Mouse (Mus musculus): Measurements from ENCODE around the gene Cacna2d4. TPM values are rescaled to one million over a fixed set of nuclear protein-coding genes. Genes with fewer than 3 reads are reported as not detected.
"Not testable (repeated sequence)": the region's sequence is repeated elsewhere in the genome, so short reads cannot be mapped to it uniquely, and the experiment has no call there.

The Cacna2d4 gene
- 1 to 10 TPM; 1.7 to 3.1 TPM for total RNA-seq (2021)
- long read RNA-seq, experiment 1, partial matches to known transcripts, result 0 of 2 reads
- long read RNA-seq, experiment 1, other reads (novel, unspliced or antisense), result 2 of 2 reads
- long read RNA-seq, experiment 2, result 0 reads

DNA sequence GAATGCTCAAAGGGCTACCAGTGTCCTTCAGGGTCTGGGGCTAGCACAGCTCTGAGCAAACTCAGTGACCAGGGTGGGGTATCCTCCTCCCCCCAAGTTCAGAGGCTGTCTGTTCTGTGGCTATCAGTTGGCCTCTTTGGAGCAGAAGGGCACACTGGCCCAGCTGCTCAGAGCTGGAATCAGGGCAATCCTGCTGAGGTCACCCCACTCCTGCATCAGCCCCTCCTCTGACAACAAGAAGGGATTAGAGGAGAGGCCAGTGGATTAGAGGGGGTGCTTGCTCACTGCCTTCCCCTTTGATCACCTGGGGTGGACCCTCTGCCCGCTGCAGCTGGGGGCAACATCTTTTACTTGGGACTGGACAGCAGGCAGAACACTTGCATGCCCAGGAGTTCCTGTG lies at the start of gene Cacna2d4:
Gene Cacna2d4 (plus strand): TSS at position 286 of the 400 bp plus-strand sequence.
- DNase-seq (ENCODE audit: low spot score in 2 of 2), result no peak
- intact Hi-C loops (cut with DNase I), result loop anchor here (5.0 kb wide), 1 partner anchor 76 kb away; no protein-coding TSS in a partner anchor

DNA sequence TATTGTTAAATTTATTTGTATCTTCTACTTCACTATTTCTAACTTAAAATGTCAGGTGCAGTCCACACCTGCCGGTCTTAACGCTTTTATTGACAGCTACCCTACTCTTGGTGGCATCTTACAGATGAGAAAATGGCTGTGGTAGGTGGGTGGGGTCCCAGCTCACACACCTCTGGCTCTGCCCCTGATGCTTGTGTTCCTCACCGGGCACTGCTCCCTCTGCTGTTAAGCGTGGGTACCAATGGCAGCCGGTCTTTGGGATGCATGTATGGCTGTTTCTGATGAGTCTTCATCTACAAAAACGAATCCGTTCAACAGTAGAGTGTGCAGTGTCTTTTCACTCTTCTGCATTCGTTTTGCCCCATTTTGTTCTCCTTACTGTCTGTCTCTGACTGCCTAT lies 49.7 kb upstream of the Cacna2d4 start:
- peak in 1 of 2 experiments; percentile 17 for DNase-seq (ENCODE audit: low spot score in 2 of 2)
- intact Hi-C loops (cut with DNase I), result loop anchor here (10.0 kb wide), 1 partner anchor 542 kb away; no protein-coding TSS in a partner anchor

DNA sequence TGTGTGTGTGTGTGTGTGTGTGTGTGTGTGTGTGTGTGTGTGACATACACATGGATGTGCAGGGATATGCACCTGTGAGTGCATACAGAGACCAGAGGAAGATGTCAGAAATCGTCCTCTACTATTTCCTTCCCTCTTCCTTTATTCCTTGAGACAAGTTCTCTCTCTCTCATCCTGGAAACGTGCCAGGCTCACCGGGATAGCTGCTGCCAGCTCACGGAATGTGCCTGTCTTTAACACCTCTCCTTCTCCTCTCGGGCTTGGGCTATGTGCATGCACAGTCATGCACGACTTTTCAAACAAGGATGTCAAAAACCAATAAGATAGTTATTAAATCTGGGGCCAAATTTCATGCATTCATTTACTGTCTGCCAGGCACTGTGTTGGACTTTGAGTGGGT lies 48.7 kb upstream of the Cacna2d4 start:
- DNase-seq (ENCODE audit: low spot score in 2 of 2), result no peak
- intact Hi-C loops (cut with DNase I), result loop anchor here (10.0 kb wide), 1 partner anchor 543 kb away; no protein-coding TSS in a partner anchor

DNA sequence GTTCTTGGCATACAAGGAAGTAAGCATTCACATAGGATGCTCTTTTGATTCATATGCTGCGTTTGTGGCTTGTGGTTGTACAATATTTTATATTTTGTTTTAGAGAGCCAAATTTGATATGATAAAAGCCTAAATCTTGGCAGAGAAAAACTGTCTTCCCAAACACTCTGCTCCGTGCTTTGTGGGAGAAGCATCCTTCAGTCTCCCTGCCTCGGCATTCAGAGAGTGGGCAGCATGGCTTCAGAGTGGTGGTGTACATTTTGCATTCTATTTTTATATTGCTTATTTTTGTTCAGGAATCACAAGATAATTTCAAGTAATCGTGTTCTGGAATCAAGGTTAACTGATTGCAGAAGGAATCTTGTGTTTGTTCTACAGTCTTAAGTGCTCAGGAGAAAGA lies 44.8 kb upstream of the Cacna2d4 start:
- peak in 1 of 2 experiments; percentile 19 for DNase-seq (ENCODE audit: low spot score in 2 of 2)
- intact Hi-C loops (cut with DNase I), result no loop called here

DNA sequence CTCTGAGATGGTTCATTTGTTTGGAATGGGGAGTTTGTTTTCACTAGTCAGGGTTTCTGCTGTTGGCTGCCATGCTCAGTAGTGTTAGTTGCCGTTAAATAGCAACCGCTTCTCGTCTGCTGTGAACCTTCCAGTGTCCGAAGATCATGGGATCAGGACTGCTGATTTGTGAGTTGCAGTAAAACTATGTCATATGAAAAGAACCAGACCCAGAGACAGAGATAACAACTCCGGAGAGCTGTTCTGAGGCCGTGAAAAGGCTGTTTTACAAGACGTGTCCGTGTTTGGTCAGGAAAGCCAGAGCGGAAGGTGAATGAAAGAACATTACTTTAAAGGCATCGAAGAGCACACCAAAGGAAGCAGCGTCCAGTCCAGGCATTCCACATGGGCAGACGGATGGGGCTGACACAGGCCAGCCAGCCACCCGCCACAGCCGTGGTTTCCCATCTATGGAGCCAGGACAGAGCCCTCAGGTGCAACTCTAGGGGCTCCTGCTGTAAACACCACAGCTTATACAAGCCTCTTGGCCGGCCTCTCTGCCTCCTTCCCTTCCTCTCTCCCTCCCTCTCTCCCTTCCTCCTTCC lies 42.7 kb upstream of the Cacna2d4 start:
- intact Hi-C loops (cut with DNase I), result no loop called here
- DNase-seq (ENCODE audit: low spot score in 2 of 2), result no peak

DNA sequence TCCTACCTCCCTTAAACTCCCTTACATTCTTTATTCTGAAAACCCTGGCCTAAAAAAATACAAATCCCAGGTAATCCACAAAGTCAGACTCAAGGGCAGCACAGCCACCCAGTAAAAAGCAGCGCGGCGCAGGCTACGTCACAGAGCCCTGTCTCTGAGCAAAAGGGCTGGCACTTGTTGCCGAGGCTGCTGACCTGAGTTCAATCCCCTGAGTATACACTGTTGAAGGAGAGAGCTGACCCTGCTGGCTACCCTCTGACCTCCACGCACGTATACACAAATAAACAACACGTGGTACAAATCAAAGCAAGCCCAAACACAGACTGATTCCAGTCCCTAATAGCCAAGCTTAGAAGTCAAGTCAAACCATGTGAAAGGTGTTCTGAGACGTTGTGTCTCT lies 42.2 kb upstream of the Cacna2d4 start:
- intact Hi-C loops (cut with DNase I), result no loop called here
- no peak for DNase-seq (ENCODE audit: low spot score in 2 of 2)

DNA sequence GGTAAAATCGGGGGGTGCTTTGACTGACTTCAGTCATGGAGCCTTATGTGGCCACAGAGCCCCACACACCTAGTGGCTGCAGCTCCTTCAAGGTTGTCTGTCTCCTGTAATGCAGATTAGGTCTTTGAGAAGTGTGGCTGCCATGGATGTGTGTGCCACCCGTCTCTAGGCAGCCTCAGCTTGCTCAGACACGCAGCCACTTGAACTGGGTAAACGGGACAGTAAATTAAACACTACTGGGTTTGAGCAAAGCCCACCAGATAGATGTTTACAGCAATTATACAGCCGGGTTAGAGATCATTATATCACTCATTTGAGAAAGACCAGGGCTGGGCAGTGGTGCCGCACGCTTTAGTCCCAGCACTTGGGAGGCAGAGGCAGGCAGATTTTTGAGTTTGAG lies 41.7 kb upstream of the Cacna2d4 start:
- intact Hi-C loops (cut with DNase I), result no loop called here
- DNase-seq (ENCODE audit: low spot score in 2 of 2), result no peak

DNA sequence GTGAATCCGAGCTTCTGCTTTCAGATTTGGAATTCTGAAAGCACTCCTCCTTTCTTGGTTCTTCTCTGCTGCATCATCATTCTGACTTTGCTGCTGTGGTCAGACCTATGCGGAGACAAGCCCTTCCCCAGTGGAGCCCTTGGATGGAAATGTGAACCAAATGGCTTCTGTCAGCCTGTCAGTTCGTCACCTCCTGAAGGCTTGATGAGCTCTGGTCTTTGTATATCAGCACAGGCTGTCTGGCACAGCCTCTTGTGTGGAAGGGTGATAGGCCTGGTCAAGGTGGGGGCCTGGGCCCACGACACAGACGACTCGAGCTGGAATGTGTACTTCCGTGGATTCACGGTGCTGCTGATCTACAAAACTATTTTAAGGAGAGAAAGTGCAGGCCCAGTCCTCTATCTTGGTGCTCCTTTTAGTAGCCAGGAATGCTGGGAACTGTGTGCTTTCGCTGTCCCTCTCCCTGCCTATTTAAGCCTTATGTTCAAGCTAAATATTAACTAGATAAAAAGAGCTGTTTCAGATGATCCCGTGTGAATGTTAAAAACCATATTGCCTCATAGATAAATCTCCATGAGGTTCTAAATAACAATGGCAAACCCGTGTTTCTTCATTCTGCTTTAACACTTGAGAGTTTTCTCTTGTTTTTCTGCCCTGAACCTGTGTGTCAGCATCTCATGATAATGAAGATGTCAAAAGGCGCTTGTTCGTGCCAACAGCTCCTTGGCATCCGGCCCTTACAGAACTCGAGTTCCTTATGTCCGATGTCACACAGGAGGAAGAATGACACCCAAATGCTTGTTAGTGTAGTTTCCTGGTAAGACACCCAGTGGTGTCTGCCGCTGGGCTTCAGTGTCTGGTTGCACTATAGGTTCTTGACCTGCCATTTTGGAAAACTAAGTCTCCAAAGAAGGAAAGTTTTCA lies 39.7 kb upstream of the Cacna2d4 start, which contains the start of gene Cacna1c:
Gene Cacna1c (minus strand): TSS at position 37 of the 924 bp plus-strand sequence.
- DNase-seq (ENCODE audit: low spot score in 2 of 2), result no peak
- intact Hi-C loops (cut with DNase I), result no loop called here

DNA sequence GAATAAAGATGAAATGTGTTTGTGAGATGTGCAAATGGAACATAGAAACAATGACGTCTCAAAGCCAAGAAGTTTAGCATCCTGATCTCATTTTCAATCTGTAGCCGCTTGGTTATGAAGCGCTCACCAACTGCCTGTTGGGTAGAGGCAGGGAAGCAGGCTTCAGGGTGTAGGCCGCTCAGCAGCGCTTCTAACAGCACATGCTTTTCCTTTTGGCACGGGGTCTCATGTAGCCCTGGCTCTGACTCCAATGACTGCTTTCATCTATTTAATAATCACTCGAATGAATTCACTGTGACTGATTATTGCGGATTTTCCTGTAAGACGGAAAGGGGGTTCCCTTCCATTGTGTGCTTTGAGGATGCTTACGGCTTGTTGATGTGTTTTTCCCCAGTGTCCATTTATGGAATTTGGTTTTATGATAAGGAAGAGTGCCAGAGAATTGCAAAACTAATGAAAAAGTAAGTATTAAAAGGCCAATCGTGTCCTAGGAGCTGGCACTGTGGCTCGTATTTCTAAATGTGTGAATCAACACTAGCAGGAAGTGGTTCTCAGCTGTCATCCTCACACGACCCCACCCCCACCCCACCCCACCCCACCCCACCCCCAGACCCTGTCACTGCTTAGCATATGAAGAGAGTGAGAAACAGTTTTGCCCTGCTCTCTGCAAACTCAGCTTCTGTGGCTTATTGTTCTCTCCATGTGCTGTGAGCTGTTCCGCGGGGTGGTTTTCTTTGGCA lies 37.6 kb upstream of the Cacna2d4 start:
- no peak for DNase-seq (ENCODE audit: low spot score in 2 of 2)
- intact Hi-C loops (cut with DNase I), result no loop called here

DNA sequence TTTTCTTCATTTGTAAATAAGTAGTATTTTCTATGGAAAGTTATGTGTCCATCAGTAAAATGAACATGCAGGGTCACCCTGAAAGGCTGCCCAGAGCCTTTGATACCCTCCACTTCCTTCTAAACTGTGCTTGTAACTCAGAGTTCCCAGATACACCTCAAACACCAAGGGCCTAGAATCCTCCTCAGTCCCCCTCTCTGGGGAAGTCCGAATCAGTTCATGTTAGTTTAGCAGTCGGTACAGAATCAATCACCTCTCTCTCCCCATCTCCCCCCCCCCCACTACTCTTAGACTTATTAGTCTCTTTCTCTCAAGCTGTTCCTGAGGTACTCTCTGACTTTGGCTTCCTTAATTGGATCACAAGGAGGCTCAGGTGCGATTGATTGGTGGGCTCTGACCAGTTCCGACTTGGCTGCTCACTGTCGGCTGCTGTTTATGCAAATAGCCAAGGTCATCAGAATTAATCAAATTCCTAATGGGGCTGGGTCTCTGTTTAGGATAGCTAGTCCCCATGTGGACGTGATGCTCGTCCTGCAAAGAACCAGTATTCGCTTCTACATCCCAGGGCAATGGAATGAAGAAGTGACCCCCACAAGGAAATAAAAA lies 36.9 kb upstream of the Cacna2d4 start:
- intact Hi-C loops (cut with DNase I), result no loop called here
- no peak for DNase-seq (ENCODE audit: low spot score in 2 of 2)

DNA sequence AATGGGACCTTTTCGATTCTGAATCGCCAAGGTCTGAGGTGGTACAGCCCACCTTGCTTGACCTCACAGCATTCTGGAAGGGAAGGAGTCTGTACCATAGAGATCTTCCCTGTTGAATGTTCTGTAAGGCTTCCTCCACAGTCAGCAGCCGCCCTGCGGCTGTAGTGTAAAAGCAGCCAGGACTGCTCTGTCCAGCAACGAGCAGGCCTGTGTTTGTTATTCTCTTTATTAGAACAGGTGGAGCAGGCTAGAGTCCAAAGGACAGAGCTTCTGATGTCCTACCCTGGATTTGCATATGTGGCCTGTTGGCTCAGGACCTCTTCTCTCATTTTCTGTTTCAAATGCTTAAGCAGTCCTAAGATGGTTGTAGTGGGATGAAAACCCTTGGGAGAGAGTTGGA lies 36.0 kb upstream of the Cacna2d4 start:
- DNase-seq (ENCODE audit: low spot score in 2 of 2), result no peak
- intact Hi-C loops (cut with DNase I), result no loop called here

DNA sequence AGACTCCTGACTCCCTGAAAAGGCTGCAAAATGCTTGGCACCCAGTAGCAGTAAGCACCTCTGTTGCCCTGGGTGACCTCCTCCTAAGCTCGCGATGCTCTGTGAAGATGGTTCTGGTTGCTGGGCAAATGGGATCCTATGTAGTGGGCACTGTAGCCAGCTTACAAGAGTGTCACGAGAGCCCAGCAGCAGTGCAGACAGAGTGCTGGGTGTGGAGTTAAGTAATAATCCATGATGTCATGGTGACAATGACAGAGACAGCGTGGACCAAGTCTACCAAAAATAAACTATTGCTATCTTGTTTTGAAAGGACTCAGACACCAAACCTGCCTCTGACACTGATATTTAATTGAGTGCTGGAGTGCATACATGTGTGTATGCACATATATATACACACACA lies 34.8 kb upstream of the Cacna2d4 start:
- intact Hi-C loops (cut with DNase I), result no loop called here
- DNase-seq (ENCODE audit: low spot score in 2 of 2), result no peak

DNA sequence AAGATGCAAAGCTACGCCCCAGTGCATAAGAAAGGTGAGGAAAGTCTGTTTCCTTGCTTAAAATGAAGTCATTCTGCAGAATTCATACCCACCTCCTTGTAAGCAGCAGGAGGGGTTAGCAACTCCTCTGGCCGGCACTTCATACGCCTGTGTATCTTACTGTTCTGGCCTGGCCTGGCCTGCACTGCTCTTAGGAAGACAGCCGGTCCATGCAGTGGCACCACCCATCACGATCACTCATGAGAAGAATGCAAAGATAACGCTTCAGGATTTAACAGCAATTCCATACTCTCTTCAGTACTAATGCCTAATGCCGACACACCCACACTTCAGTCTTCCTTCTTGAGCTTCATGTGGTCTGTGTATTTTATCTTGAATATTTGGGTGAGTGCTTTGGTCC lies 32.0 kb upstream of the Cacna2d4 start:
- DNase-seq (ENCODE audit: low spot score in 2 of 2), result no peak
- intact Hi-C loops (cut with DNase I), result no loop called here

DNA sequence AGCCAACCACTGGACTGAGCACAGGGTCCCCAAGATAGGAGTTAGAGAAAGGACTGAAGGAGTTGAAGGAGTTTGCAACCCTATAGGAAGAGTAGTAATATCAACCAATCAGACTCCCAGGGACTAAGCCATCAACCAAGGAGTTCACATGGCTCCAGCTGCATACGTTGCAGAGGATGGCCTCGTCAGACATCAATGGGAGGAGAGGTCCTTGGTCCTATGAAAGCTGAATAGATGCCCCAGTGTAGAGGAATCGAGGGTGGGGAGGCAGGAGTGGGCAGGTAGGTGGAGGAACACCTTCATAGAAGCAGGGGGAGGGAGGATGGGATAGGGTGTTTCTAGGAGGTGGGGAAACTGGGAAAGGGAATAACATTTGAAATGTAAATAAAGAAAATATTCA lies 31.4 kb upstream of the Cacna2d4 start:
- DNase-seq (ENCODE audit: low spot score in 2 of 2), result no peak
- intact Hi-C loops (cut with DNase I), result no loop called here

DNA sequence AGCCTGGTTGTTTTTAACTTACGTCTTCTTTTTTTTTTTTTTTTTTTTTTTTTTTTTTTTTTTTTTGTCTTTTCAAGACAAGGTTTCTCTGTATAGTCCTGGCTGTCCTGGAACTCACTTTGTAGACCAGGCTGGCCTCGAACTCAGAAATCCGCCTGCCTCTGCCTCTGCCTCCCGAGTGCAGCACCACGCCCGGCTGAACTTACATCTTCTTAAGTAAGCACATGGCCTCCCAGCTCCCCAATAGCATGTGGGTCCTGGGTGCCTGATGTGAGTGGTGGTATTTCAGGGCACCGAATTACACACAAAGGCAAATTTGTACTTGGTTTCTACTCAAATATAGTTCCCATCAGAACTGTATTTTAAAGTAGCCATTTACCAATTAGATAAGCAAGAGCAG lies 30.3 kb upstream of the Cacna2d4 start:
- intact Hi-C loops (cut with DNase I); DNase-seq (ENCODE audit: low spot score in 2 of 2): not testable (repeated sequence)

DNA sequence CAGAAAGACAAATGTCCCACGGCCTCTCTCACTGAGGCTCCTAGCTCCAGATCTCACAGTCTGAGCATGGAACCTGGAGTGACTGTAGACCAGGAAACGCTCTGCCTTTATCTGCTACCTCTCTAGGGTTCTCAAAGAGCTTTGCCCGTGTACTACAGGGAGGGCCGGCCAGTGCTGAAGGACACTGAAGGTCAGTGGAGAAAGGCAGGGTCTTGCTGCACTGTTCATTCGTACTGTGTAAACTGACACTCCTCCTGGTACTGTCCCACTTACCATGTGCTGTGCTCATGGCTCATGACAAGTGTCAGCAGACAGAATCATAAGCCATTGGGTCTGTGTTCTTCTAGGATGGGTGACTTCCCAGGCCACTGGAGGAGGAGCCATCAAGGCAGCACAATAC lies 23.0 kb upstream of the Cacna2d4 start:
- intact Hi-C loops (cut with DNase I), result no loop called here
- DNase-seq (ENCODE audit: low spot score in 2 of 2), result no peak

DNA sequence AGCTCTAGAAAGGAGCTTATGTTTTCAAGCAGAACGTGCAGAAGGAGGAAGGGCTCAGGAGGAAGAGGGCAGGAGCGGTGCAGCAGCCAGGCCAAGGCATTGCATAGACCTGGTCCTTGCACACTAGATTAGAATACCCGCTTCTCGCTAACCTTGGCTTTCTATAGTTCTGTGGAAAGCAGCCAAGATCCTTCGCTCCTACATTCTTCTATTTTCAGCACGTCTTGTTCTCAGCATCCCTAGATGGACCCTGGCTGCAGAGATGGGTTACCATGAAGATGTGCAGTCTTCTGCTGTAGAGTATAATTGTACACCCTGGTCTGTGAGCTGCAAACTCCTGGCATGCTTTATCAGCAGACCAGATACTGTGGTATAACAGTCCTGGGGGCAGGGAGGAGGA lies 22.1 kb upstream of the Cacna2d4 start:
- DNase-seq (ENCODE audit: low spot score in 2 of 2), result no peak
- intact Hi-C loops (cut with DNase I), result no loop called here

DNA sequence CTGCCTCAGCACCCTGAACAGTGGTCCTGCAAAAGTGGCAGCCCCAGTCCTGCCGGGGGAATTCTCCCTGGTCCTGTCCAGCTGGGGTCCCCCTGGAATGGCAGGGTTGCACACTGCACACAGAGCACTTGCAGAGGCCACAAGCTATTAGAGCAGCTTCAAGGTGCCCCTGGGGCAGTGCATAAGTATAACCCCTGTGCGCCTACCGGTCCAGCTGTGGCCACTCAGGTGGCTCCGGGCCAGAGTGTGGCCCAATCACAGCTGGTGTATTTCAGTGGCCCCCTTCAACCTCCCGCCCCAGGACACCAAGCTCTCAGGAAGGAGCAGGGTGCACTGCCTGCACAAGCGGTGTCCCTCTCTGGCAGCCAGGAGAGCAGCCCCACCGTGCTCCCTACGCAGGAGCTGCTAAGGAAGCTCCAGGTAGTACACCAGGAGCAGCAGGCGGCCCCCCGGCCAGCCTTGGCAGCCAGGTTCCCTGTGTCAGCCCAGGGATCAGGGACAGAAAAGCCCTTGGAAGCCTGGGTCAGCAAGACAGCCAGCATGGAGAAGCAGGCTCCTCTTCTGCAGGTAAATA lies 21.2 kb upstream of the Cacna2d4 start:
- no peak for DNase-seq (ENCODE audit: low spot score in 2 of 2)
- intact Hi-C loops (cut with DNase I), result no loop called here

DNA sequence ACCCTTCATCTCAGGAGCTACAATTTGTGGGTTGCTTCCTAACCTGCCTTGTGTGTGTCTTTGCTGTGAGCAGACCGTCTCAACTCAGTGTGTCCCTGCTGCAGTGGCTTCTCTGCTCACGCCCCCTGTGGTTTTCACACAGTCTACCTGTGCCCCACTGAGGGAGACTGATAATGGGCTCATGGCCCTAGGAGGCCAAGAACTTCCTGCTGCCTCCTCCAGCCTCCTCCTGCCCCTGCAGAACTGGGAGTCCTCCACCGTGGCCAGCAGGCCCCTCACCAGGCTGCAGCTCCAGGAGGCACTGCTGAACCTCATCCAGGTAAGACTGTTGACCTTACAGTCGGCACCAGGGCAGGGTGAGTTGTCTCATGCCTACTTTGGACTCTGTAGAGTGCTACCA lies 18.7 kb upstream of the Cacna2d4 start:
- intact Hi-C loops (cut with DNase I), result no loop called here
- DNase-seq (ENCODE audit: low spot score in 2 of 2), result no peak
